Mouse (Mus musculus) limb, embryonic 11.5 days (tissue): ENCODE measurements around the gene Whrn. TPM values are rescaled to one million over a fixed set of nuclear protein-coding genes. Genes with fewer than 3 reads are reported as not detected.

Experiments
- ATAC-seq: fragments of 200-750 bp; cut with Nextera tagmentation; 2 replicates; pipeline ENCODE4 v1.8.0; 2017; ENCODE audit warnings: low read depth; ENCODE audit not compliant: insufficient number of reproducible peaks, low FRiP score, low TSS enrichment
- DNase-seq: peaks from one replicate; pipeline ENCODE4 v3.0.0-alpha.2; 2015; ENCODE audit warnings: low spot score
- H3K27ac ChIP-seq: fragments of 300-500 bp; sonication (generic); replicated peaks from 2 replicates; pipeline ENCODE4 v1.5.1; 2014; ENCODE audit warnings: low read depth, mild to moderate bottlenecking, low read length
- H3K27me3 ChIP-seq: fragments of 300-500 bp; sonication (generic); 2 replicates; pipeline ENCODE4 v1.6.1; 2014; ENCODE audit warnings: mild to moderate bottlenecking, low read length, mixed read lengths; ENCODE audit not compliant: control insufficient read depth, insufficient read depth
- H3K36me3 ChIP-seq: fragments of 300-500 bp; sonication (generic); 2 replicates; pipeline ENCODE4 v1.6.1; 2014; ENCODE audit warnings: mild to moderate bottlenecking, low read length, moderate library complexity, mixed read lengths; ENCODE audit not compliant: control insufficient read depth, insufficient read depth
- H3K4me1 ChIP-seq: fragments of 300-500 bp; sonication (generic); 2 replicates; pipeline ENCODE4 v1.6.1; 2014; ENCODE audit warnings: low read length, mixed read lengths; ENCODE audit not compliant: control insufficient read depth, insufficient read depth
- H3K4me2 ChIP-seq: fragments of 300-500 bp; sonication (generic); 2 replicates; pipeline ENCODE4 v1.6.1; 2014; ENCODE audit warnings: low read depth, mild to moderate bottlenecking, moderate library complexity; ENCODE audit not compliant: severe bottlenecking
- H3K4me3 ChIP-seq: fragments of 300-500 bp; sonication (generic); 2 replicates; pipeline ENCODE4 v1.5.1; 2014; ENCODE audit warnings: low read depth, low read length
- H3K9ac ChIP-seq: fragments of 300-500 bp; sonication (generic); 2 replicates; pipeline ENCODE4 v1.6.1; 2014; ENCODE audit warnings: mild to moderate bottlenecking, low read length
- H3K9me3 ChIP-seq: fragments of 300-500 bp; sonication (generic); 2 replicates; pipeline ENCODE4 v1.6.1; 2016; ENCODE audit warnings: low read length; ENCODE audit not compliant: control insufficient read depth
- WGBS: fragments of 180-500 bp; shearing (Covaris S2); extraction: QIAGEN DNeasy Blood & Tissue Kit; methylation state at CpG from one replicate; pipeline ENCODE4 v1.1.7; 2014; 5-methylcytosine and 5-hydroxymethylcytosine counted together
- polyA plus RNA-seq: library from polyadenylated mRNA; unstranded; fragments of >200 nt; fragmentation: Nextera tagmentation; extraction: Ambion mirVana; gene quantifications from 2 replicates; pipeline ENCODE4 v1.2.1, GENCODE M21; 2014

Gene Whrn
- polyA plus RNA-seq, 1 experiment from 2014 or later: 14.0 TPM

DNA sequence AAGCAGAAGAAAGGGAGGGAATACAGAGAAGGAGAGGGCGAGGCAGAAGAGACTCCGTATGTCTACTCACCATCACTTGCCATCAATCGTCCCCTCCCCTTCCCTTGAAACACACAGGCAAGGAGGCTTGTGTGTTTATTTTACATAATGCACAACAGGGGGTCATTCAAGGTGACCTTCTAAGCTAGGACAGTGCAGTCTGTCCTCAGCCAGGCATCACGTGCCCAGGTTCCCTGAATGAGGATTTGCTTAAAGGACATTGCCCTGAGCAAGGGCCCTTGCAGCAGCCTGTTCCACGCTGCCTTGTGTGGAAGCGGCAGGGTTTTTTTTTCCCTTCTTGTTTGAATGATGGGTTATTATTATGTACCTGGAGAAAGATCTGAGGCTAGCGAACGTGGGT lies 29.7 kb upstream of the Whrn start:
- Histone ChIP-seq H3K4me1 (no peaks in the 10 kb centered on the region), H3K27ac (no peak overlapping the region), H3K9me3 (no peaks in the 10 kb centered on the region), H3K4me2 (no peak overlapping the region), H3K9ac (no peak overlapping the region), H3K36me3 (no peaks in the 10 kb centered on the region), H3K27me3 (no peaks in the 10 kb centered on the region), H3K4me3 (no peak overlapping the region)
- DNase-seq (no peak), ATAC-seq (no peak)
- 80% methylated on average over 8 of the region's 8 CpGs for WGBS

DNA sequence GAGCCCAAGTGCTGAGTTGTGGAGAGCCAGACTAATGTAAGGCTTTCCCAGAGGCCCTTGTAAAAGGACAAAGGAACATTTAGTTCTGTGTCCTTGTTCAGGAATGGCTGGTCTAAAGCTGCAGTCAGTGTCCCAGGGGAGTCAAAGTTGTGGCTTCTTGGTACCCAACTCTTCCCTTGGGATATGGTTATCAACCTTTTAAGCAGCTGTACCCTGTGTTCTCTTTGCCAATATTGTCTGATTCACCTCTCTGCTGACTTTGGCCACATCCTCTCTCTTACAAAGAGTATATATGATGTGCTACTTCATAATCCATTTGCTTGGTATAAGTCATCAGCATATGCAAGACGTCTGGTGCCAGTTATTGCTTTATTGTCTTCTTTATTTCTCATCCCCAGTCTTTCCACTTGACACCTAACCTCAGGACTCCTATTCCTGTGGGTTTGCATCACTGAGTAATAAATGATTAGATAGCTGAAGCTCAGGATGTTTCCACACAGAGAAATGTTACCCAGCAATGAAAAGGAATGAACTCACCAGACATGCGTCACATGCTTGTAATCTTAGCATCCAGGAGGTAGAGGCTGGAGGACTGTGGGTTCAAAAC lies 26.1 kb upstream of the Whrn start:
- H3K9ac ChIP-seq: no peak overlapping the region
- DNase-seq: no peak
- ATAC-seq: no peak

DNA sequence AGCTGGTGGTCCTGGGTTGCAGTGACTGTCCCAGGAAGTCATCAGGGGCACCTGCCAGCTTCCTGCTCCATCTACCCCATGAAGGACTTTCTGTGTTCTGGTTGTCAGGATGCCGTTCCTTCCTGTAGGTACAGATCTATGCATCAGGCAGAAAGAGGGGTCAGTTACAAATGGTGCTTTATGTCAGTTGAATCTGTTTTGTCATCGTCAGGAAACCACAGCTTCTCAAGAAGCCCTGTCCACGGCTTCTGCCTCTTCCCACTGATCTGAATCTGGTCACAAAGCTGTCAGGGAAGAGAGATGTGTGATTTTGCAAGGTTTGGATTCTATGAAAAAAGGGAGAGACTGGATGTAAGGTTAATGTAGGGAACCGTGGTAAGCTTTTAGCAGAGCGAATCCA lies 19.2 kb upstream of the Whrn start:
- H3K36me3 ChIP-seq: no peaks in the 10 kb centered on the region
- 84% methylated on average over 5 of the region's 5 CpGs for WGBS
- DNase-seq (no peak), ATAC-seq (no peak)
- no peak overlapping the region for H3K27ac ChIP-seq
- H3K9me3 ChIP-seq: no peaks in the 10 kb centered on the region
- H3K4me3 ChIP-seq: no peak overlapping the region
- no peaks in the 10 kb centered on the region for H3K27me3 ChIP-seq
- 0 out of 2 replicates have a peak, but pooled peaks cover 3% of the 10 kb centered on the region for H3K4me1 ChIP-seq
- no peak overlapping the region for H3K4me2 ChIP-seq
- no peak overlapping the region for H3K9ac ChIP-seq

More for the DNA sequence above, 26.1 kb upstream of the Whrn start:
- H3K27me3 ChIP-seq: no peaks in the 10 kb centered on the region
- no peak overlapping the region for H3K4me3 ChIP-seq
- H3K4me2 ChIP-seq: no peak overlapping the region
- no peaks in the 10 kb centered on the region for H3K36me3 ChIP-seq
- no peak overlapping the region for H3K27ac ChIP-seq
- no peaks in the 10 kb centered on the region for H3K4me1 ChIP-seq
- H3K9me3 ChIP-seq: no peaks in the 10 kb centered on the region
- 80% methylated on average over 2 of the region's 2 CpGs for WGBS

DNA sequence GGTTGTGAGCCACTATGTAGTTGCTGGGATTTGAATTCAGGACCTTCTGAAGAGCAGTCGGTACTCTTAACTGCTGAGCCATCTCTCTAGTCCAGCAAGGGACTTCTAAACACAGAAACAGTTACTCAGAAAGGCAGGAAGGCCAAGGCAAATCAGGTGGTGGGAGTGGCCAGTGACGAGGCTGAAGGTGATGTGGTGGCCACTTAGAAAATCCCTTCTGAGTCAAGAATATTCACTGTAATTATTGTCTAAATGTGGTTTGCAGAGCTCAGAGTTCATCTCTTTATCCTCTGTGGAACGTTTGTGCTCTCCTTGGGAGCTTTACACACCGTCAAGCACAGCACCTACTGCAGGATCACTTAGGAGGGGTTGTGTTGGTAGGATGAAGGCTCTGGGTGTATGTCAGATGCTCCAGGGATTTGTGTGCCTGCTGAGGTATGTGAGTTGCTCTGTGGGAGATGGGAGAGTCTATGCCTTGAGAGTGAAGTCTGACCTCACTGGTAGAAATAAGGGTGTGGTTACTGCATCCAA lies 18.7 kb upstream of the Whrn start:
- Histone ChIP-seq H3K4me1 (0 out of 2 replicates have a peak, but pooled peaks cover 3% of the 10 kb centered on the region), H3K4me3 (no peak overlapping the region), H3K4me2 (no peak overlapping the region), H3K9ac (no peak overlapping the region), H3K27ac (no peak overlapping the region), H3K9me3 (no peaks in the 10 kb centered on the region), H3K27me3 (no peaks in the 10 kb centered on the region), H3K36me3 (no peaks in the 10 kb centered on the region)
- DNase-seq (no peak), ATAC-seq (no peak)
- WGBS: 77% methylated on average over 4 of the region's 4 CpGs

DNA sequence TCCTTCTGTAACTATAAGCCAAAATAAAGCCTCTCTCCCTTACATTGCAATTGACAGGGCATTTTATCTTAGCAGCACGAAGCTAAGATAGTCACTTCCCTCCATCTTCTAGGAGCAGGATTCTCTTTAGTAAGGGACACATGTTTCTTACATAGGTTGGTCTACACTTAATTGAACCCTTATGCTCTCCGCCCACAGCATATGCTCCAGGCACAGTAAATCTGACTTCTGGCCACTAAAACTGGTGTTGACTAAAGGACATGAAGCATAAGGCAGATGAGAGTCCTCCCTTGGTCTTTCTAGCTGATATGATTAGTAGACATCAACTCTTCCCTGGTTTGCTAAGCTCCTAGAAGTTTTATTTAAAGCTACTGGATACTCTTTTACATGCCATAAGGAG lies 17.1 kb upstream of the Whrn start:
- Histone ChIP-seq H3K9me3 (no peaks in the 10 kb centered on the region), H3K27me3 (no peaks in the 10 kb centered on the region)
- WGBS: 66% methylated on average over 2 of the region's 2 CpGs

DNA sequence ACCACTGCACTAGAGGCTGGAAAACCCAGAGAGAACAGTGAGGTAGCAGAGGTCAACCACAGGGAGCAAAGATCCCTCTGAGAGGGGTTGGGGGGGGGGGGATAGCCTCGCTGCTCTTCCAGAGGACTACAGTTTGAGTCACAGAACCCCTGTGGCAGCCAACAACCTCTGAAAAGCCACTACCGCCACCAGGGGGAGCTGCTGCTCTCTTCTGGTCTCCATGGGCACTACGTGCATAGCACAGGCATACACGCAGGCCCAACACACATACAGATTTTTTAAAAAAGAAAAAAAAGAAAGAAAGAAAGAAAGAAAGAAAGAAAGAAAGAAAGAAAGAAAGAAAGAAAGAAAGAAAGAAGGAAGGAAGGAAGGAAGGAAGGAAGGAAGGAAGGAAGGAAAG lies 12.4 kb upstream of the Whrn start:
- ATAC-seq (no peak), DNase-seq (peak; percentile 80)
- no peak overlapping the region for H3K4me3 ChIP-seq
- H3K9me3 ChIP-seq: no peaks in the 10 kb centered on the region
- H3K36me3 ChIP-seq: no peaks in the 10 kb centered on the region
- H3K4me1 ChIP-seq: 0 out of 2 replicates have a peak, but pooled peaks cover 3% of the 10 kb centered on the region
- H3K9ac ChIP-seq: no peak overlapping the region
- H3K27ac ChIP-seq: no peak overlapping the region
- H3K4me2 ChIP-seq: no peak overlapping the region
- WGBS: 20% methylated on average over 4 of the region's 4 CpGs
- no peaks in the 10 kb centered on the region for H3K27me3 ChIP-seq

More for the DNA sequence above, 17.1 kb upstream of the Whrn start:
- Histone ChIP-seq H3K27ac (no peak overlapping the region), H3K4me2 (no peak overlapping the region), H3K4me3 (no peak overlapping the region), H3K36me3 (no peaks in the 10 kb centered on the region), H3K9ac (no peak overlapping the region), H3K4me1 (0 out of 2 replicates have a peak, but pooled peaks cover 3% of the 10 kb centered on the region)
- DNase-seq (no peak), ATAC-seq (no peak)

DNA sequence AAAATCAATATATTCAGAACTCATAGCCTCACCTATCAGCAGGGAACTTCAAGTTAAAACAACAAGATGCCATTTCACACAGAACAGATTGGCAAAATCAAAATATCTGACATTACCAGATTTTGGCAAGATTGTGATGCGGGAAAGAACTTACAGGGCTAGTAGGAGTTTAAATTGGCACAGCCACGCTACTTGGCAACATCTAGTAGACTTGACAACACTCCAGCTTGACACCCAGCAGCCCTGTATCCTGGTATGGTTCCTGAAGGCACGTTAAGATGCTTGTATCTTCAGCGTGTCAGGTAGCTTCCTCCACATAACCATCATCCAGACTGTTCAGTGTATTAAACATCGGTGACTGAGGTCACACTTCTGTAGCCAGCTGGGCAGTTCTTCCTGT lies 11.7 kb upstream of the Whrn start:
- Histone ChIP-seq H3K9me3 (no peaks in the 10 kb centered on the region), H3K36me3 (no peaks in the 10 kb centered on the region), H3K27me3 (no peaks in the 10 kb centered on the region), H3K9ac (no peak overlapping the region), H3K27ac (no peak overlapping the region), H3K4me1 (no peaks in the 10 kb centered on the region), H3K4me3 (no peak overlapping the region), H3K4me2 (no peak overlapping the region)
- no peak for DNase-seq
- WGBS: 80% methylated on average over 5 of the region's 5 CpGs
- ATAC-seq: no peak

DNA sequence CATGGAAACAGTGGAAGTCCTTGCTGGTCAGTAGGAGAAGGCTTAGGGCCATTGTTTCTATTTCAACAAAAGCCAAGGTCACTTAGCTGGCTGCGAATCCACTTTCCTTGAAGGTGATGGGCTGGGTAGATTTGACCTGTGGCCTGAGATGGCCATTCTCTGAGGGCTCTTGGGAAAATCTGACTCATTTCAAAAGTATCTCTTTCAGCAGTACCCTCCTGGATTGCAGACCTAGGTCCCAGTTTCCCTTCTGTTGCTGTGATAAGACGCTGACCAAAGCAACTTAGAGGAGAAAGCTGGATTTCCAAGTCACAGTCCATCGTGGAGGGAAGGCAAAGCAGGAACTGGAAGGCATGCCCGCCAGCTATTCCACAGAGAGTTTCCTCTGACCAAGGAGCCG lies 8.2 kb upstream of the Whrn start:
- Histone ChIP-seq H3K27ac (no peak overlapping the region), H3K4me3 (no peak overlapping the region), H3K9ac (no peak overlapping the region), H3K36me3 (no peaks in the 10 kb centered on the region), H3K4me1 (no peaks in the 10 kb centered on the region), H3K4me2 (no peak overlapping the region), H3K27me3 (no peaks in the 10 kb centered on the region), H3K9me3 (no peaks in the 10 kb centered on the region)
- WGBS: 80% methylated on average over 5 of the region's 5 CpGs
- DNase-seq (no peak), ATAC-seq (no peak)

DNA sequence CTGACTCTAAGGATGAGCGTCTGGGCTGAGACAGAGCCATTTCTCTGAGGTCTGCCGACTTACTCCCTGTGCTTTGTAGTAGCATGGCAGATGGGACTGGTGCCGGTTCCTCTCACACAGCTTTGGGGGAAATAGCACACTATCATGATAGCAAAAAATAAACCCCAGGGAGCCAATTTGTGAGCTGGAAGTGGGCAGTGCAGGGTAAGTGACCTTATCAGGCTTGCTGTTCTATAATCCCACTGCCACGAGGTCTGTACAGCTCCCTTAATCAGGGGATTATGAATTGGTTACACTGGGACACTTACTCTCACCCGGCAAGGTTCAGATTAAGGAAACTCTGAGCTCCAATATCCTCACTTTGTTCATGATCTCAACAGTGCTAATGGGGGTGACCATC lies 5.3 kb upstream of the Whrn start:
- WGBS: 70% methylated on average over 5 of the region's 5 CpGs
- no peak for DNase-seq
- no peaks in the 10 kb centered on the region for H3K27me3 ChIP-seq
- no peaks in the 10 kb centered on the region for H3K9me3 ChIP-seq
- H3K36me3 ChIP-seq: no peaks in the 10 kb centered on the region
- ATAC-seq: no peak
- H3K4me1 ChIP-seq: 0 out of 2 replicates have a peak, but pooled peaks cover 3% of the 10 kb centered on the region
- no peak overlapping the region for H3K4me3 ChIP-seq
- H3K4me2 ChIP-seq: no peak overlapping the region
- H3K9ac ChIP-seq: no peak overlapping the region
- no peak overlapping the region for H3K27ac ChIP-seq
